Mouse (Mus musculus): ENCODE measurements around the gene Olfr303.

DNA sequence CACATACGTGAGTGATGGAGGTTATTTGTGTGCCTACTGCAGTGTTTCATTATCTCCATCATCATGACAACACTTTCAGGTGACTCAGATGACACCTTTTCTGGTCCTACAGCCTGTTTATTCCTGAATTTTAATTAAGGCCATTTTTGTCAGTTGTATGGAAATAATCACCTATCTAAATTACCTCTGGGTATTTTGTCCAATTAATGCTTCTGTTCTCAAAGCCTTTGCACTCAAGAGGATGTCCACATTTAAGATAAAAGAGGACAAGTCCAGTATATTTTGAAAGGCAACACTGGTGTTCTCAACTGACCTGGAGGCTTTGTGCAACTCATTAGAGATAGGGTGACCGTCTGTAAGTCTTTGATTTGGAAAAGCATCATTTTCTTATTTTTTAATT, 6.0 kb upstream of the Olfr303 start, which contains the start of gene Olfr301:
- TF ChIP-seq POLR2A (IDR thresholded peaks at IDR 0.05; ENCODE audit: borderline replicate concordance, extremely low read depth, insufficient read depth, insufficient read length, poor library complexity, severe bottlenecking) = no peak
- TF ChIP-seq CTCF (IDR thresholded peaks at IDR 0.05; ENCODE audit: borderline replicate concordance, extremely low read depth, insufficient read depth, insufficient read length) = no peak

Data from brain, embryonic 14.5 days (tissue).